Mouse (Mus musculus) neutrophil, adult 59 days (primary cell): ENCODE measurements around the gene Snrnp25. TPM values are rescaled to one million over a fixed set of nuclear protein-coding genes. Genes with fewer than 3 reads are reported as not detected.

Experiments
- total RNA-seq, 2 experiments: library from RNA; stranded (reverse); gene quantifications; 1 replicate in 1 of 2; 2 replicates in 1 of 2; pipeline ENCODE4 v1.2.4; 2023

Gene Snrnp25
- total RNA-seq, result 10 to 100 TPM; 10.8 to 15.6 TPM

DNA sequence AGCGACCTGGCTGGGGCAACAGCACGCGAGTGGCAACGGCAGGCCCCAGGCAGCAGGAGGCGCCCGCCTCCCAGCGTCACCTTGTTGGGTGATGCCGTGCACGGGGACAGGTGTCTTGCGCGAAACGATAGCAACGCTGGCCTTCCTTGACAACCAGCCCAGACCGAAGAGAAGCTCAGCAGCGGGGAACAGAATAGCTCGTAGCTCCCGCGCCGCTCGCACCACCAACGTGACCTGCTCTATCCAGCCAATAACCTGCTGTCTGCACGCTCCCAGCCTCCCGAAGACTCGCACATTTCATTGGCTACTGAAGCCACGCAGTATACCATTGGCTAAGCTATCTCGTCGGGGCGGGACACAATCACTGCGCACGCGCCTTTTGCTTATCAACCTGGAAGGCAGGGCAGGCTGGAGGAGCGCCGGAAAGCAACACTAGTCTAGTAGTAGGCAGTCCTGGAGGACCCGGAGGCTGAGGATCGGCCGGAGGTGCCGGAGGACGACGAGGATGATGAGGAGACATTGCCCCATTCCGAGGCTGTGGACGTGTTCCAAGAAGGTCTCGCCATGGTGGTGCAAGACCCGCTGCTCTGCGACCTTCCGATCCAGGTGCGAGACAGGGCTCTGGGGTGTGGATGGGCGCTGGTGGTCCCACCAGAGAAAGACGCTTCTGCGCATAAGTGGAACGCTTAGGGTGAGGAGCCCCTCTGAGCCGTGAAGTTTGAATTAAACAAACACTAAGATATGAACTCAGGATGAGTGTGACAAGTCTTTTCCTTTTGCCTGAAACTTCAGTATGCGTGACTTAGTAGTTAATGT is at the start of gene Snrnp25:
Gene Snrnp25, plus strand, starts transcription at position 358 of the 816 bp plus-strand sequence.

DNA sequence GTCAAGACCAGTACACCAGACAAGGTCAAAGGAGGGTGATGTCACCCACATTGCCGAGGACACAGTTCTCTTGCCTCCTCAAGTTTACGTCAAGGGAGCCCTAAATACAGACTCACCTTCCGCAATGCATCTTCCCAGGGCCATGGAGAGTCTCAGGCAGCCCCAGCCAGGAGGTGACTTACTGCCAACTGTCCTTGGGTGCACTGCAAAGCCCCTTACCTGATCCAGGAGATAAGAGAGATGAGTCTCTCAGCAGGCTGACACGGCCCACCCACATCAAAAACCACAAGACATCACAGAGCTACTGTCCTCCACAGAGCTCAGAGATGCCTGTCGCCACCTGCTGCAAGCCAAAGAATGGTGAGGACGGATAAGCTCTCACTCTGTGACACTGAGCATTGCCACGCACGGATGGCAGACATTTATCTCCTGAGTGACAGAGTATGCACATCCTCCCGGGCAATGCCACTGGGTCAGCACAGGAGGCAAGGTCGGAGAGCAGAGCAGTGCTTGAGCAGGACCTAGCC is 5.1 kb upstream of the Snrnp25 start, which contains the start of gene Il9r:
Gene Il9r, minus strand, starts transcription at position 205 of the 527 bp plus-strand sequence.

GRCm38 (mm10) chr11:32221951-32222409 is 16.8 kb downstream of the Snrnp25 start, which contains the start of gene Rhbdf1:
Gene Rhbdf1 (minus strand): TSS chr11:32222300.

GRCm38 (mm10) chr11:32226124-32226871 is 21.1 kb downstream of the Snrnp25 start, which contains the start of gene Mpg:
Gene Mpg (plus strand): TSS chr11:32226505.

Other genes with a start within 250 kb of the Snrnp25 start
- not detected for gene 4930524B15Rik, start 239.8 kb upstream of the Snrnp25 start, total RNA-seq
- under 1 TPM in 1 of 2 experiments, not detected in 1; 0.44 TPM for gene Nsg2, start 205.0 kb upstream of the Snrnp25 start, total RNA-seq
- gene Il9r, start 5.1 kb upstream of the Snrnp25 start, total RNA-seq, result under 1 TPM; 0.16 to 0.18 TPM
- 1 to 10 TPM in 1 of 2 experiments, under 1 TPM in 1; 0.36 to 1.1 TPM for gene Rhbdf1, start 16.9 kb downstream of the Snrnp25 start, total RNA-seq
- 1 to 10 TPM; 8.3 to 9.1 TPM for gene Mpg, start 21.1 kb downstream of the Snrnp25 start, total RNA-seq
- 10 to 100 TPM; 16.4 to 18.4 TPM for gene Nprl3, start 62.3 kb downstream of the Snrnp25 start, total RNA-seq
- gene Hba-x, start 71.0 kb downstream of the Snrnp25 start, total RNA-seq, result not detected
- gene Hba-a1, start 78.1 kb downstream of the Snrnp25 start, total RNA-seq, result 1,000 to 10,000 TPM; 1,163 to 1,619 TPM
- gene Hbq1b, start 81.5 kb downstream of the Snrnp25 start, total RNA-seq, result 1 to 10 TPM; 2.0 to 2.8 TPM
- 100 to 1,000 TPM; 626 to 696 TPM for gene Hba-a2, start 91.1 kb downstream of the Snrnp25 start, total RNA-seq
- gene Hbq1a, start 94.7 kb downstream of the Snrnp25 start, total RNA-seq, result not detected
- 1 to 10 TPM; 4.0 to 5.8 TPM for gene Sh3pxd2b, start 142.4 kb downstream of the Snrnp25 start, total RNA-seq
- gene Ubtd2, start 250.0 kb downstream of the Snrnp25 start, total RNA-seq, result 1 to 10 TPM in 1 of 2 experiments, under 1 TPM in 1; 0.82 to 2.2 TPM